Mouse (Mus musculus) hindbrain, embryonic 16.5 days (tissue): ENCODE measurements around the gene Lsm2. TPM values are rescaled to one million over a fixed set of nuclear protein-coding genes. Genes with fewer than 3 reads are reported as not detected.

Experiments used
- ATAC-seq: fragments of 200-750 bp; cut with Nextera tagmentation; 2 replicates; pipeline ENCODE4 v1.8.0; 2017; ENCODE audit warnings: moderate TSS enrichment, moderate library complexity
- H3K27ac ChIP-seq: fragments of 300-500 bp; sonication (generic); 2 replicates; pipeline ENCODE4 v1.5.1; 2014; ENCODE audit warnings: low read depth, mild to moderate bottlenecking, control low read depth, low read length, moderate library complexity
- H3K27me3 ChIP-seq: fragments of 300-500 bp; sonication (generic); replicated peaks from 2 replicates; pipeline ENCODE4 v1.6.1; 2014; ENCODE audit warnings: low read length; ENCODE audit not compliant: control insufficient read depth, insufficient read depth
- H3K36me3 ChIP-seq: fragments of 300-500 bp; sonication (generic); 2 replicates; pipeline ENCODE4 v1.6.1; 2014; ENCODE audit warnings: mild to moderate bottlenecking, low read length, moderate library complexity, mixed read lengths; ENCODE audit not compliant: control insufficient read depth, insufficient read depth
- H3K4me1 ChIP-seq: fragments of 300-500 bp; sonication (generic); 2 replicates; pipeline ENCODE4 v1.6.1; 2014; ENCODE audit warnings: low read depth, low read length; ENCODE audit not compliant: control insufficient read depth, insufficient read depth
- H3K4me2 ChIP-seq: fragments of 300-500 bp; sonication (generic); 2 replicates; pipeline ENCODE4 v1.6.1; 2014; ENCODE audit warnings: mild to moderate bottlenecking, low read length, control low read depth, moderate library complexity
- H3K4me3 ChIP-seq: fragments of 300-500 bp; sonication (generic); 2 replicates; pipeline ENCODE4 v1.5.1; 2014; ENCODE audit warnings: mild to moderate bottlenecking, low read length, control low read depth, moderate library complexity
- H3K9ac ChIP-seq: fragments of 300-500 bp; sonication (generic); 2 replicates; pipeline ENCODE4 v1.6.1; 2014; ENCODE audit warnings: low read depth, mild to moderate bottlenecking, control low read depth, low read length, moderate library complexity
- H3K9me3 ChIP-seq: fragments of 300-500 bp; sonication (generic); 2 replicates; pipeline ENCODE4 v1.6.1; 2014; ENCODE audit warnings: mild to moderate bottlenecking, low read length, moderate library complexity; ENCODE audit not compliant: control insufficient read depth
- WGBS: fragments of 180-500 bp; shearing (Covaris S2); extraction: QIAGEN DNeasy Blood & Tissue Kit; methylation state at CpG from one replicate; pipeline ENCODE4 v1.1.7; 2014; 5-methylcytosine and 5-hydroxymethylcytosine counted together
- polyA plus RNA-seq: library from polyadenylated mRNA; unstranded; fragments of >200 nt; fragmentation: Nextera tagmentation; extraction: Ambion mirVana; gene quantifications from 2 replicates; pipeline ENCODE4 v1.2.1, GENCODE M21; 2015

The Lsm2 gene
- polyA plus RNA-seq, 1 experiment from 2014 or later: 106 TPM

DNA sequence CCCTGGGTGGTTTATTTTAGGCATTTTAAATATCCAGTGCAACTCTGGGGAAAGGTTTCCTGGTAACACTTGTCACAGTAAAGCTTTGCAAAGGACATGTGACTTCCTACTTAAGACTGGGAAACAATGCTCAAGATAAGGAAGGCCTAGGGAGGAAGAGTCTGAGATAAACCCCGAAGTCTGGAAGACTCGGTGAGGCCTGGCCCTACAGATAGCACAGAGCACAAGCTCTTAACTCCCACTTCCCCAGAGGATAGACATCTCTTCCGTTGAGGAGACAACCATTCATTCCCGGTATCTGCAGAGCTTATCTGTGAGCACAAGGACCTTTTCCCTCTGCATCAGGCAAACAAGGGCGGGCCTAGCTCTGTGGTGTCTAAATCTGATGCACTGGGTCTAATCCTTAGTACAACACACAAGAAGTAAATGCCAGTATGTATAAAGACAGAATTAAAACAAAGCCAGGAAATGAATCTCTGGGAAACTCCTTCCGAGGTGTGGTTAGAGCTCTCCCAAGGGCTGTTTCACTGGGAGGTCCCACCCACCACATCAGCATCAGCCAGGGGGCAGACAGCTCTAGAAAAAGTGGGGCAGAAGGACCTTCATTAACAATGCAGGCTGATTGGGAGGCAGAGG is 40.3 kb downstream of the Lsm2 start:
- Histone ChIP-seq H3K4me1 (peaks cover 5% of the 10 kb centered on the region), H3K27ac (no peak overlapping the region), H3K4me3 (no peak overlapping the region), H3K9ac (no peak overlapping the region), H3K4me2 (no peak overlapping the region), H3K27me3 (no peaks in the 10 kb centered on the region), H3K9me3 (no peaks in the 10 kb centered on the region), H3K36me3 (0 out of 2 replicates have a peak, but pooled peaks cover 2% of the 10 kb centered on the region)
- ATAC-seq: no peak
- 66% methylated on average over 6 of the region's 6 CpGs for WGBS

DNA sequence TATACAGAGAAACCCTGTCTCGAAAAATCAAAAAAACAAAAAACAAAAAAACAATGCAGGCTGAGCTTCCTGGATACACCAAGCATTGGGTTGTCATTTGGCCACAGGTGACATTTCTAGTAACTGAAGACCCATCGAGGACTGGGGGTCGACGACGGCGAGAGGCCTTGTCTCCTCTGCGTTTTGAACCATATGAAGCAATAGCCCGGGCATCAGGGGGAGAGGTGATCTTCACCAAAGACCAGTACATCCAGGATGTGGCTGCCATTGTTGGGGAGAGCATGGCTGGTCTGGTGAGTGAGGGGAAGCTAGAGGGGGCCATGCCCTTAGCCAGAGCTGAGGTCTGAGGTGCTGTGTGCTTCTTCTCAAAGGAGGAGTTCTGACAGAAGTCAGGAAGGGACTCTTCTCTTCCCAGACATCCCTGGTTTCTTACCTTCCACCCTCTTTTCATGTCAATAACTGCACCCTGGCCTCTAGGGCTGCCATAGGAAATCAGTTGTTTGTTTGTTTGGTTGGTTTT is 40.9 kb downstream of the Lsm2 start:
- no peak overlapping the region for H3K27ac ChIP-seq
- H3K27me3 ChIP-seq: no peaks in the 10 kb centered on the region
- 95% methylated on average over 8 of the region's 8 CpGs for WGBS
- H3K9ac ChIP-seq: no peak overlapping the region
- H3K9me3 ChIP-seq: no peaks in the 10 kb centered on the region
- no peaks in the 10 kb centered on the region for H3K36me3 ChIP-seq
- no peak overlapping the region for H3K4me2 ChIP-seq
- peaks cover 9% of the 10 kb centered on the region for H3K4me1 ChIP-seq
- ATAC-seq: no peak
- no peak overlapping the region for H3K4me3 ChIP-seq

DNA sequence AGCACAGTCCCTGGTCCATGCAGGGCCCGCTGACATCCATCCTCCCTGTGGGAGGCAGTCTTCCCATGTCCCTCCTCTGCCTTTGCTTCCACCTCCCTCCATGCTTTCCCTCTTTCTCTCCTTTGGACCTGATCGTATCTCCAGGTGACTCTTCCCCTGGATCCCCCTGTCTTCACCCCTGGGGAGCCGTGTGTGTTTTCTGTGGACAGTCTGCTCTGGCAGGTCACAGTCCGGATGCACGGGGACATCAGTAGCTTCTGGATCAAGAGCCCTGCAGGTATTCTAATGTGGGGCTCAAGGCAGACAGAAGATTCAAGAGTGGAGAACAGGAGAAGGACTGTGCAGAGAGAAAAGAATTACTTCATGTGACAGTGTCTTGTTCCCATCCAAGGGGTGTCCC is 41.6 kb downstream of the Lsm2 start:
- Histone ChIP-seq H3K36me3 (no peaks in the 10 kb centered on the region), H3K4me2 (no peak overlapping the region), H3K4me1 (peaks cover 11% of the 10 kb centered on the region), H3K9me3 (no peaks in the 10 kb centered on the region), H3K9ac (no peak overlapping the region), H3K27ac (no peak overlapping the region), H3K4me3 (no peak overlapping the region), H3K27me3 (no peaks in the 10 kb centered on the region)
- 90% methylated on average over 5 of the region's 5 CpGs for WGBS
- ATAC-seq: no peak

DNA sequence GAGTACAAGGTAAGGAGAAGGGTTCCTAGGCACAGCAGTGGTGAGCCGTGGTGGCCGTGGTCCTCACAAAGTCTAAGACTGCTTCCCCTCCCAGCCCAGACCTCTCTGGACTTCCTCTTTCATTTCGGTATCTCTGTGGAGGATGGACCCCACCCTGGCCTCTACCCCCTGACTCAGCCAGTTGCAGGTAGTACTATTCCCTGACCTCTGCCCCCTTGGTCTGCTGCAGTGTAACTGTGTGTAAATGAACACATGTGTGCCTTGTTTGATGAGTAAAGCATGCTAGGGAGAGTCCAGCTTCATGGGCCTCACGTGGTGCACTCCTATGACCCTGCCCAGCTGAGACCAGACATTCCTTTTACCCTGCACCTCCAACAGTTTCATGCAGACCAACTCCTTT is 42.1 kb downstream of the Lsm2 start:
- no peak overlapping the region for H3K27ac ChIP-seq
- no peaks in the 10 kb centered on the region for H3K27me3 ChIP-seq
- ATAC-seq: no peak
- 80% methylated on average over 4 of the region's 4 CpGs for WGBS
- H3K36me3 ChIP-seq: no peaks in the 10 kb centered on the region
- no peaks in the 10 kb centered on the region for H3K9me3 ChIP-seq
- peaks cover 11% of the 10 kb centered on the region for H3K4me1 ChIP-seq
- no peak overlapping the region for H3K4me2 ChIP-seq
- no peak overlapping the region for H3K4me3 ChIP-seq
- H3K9ac ChIP-seq: no peak overlapping the region

DNA sequence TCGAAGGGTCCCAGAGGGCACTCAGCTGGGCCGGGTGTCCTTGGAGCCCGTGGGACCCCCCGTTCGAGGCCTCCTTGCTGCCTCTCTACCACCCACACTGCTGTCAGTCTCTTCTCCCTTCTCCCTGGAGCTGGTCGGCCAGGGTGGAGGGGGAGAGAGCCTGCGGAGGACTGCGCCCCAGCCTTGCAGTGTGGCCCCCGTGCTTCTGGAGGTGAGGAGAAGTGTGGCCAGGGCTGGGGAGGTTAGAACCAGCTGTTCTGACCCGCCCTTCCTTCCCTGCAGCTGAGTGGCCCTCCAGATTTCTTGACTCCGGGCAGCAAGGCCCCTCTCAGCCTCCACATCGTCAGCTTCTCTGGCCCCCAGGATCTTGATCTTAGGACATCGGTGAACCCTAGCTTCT is 42.6 kb downstream of the Lsm2 start:
- no peaks in the 10 kb centered on the region for H3K9me3 ChIP-seq
- no peaks in the 10 kb centered on the region for H3K36me3 ChIP-seq
- ATAC-seq: no peak
- no peak overlapping the region for H3K4me3 ChIP-seq
- no peak overlapping the region for H3K9ac ChIP-seq
- H3K27ac ChIP-seq: no peak overlapping the region
- no peak overlapping the region for H3K4me2 ChIP-seq
- peaks cover 11% of the 10 kb centered on the region for H3K4me1 ChIP-seq
- 75% methylated on average over 13 of the region's 13 CpGs for WGBS
- H3K27me3 ChIP-seq: no peaks in the 10 kb centered on the region

DNA sequence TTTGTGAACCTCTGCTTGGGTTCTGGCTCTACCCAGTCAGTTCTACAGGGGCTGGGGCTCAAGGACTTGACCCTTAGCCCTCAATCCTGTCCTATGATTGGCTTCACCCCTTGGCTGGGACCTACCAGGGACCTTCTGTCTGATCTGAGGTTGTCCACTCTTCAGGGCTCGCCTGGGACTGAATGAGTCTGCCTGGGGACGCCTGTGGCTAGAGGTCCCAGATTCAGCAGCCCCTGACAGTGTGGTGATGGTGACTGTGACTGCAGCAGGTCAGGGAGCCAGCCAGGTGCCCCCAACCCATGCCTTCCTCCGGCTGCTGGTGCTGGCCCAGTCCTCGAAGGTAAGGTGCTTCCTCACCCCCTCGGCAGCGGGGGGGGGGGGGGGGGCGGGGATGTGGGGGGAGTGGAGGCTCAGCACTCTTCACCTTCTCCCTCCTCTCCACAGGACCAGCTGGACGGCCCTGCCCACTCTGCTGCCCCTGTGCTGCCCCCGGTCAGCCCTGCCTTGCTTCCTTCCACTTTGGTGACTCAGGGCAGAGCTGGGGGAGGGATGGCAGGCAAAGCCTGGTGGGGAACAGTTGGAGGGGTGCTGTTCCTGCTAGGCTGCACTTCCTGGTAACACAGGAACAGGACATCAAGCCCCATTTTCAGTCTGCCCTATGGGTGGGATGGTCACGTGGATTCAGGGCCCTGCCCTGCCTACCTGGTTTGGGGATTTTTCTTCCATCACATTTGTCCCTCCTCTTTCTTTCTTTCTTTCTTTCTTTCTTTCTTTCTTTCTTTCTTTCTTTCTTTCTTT is 43.2 kb downstream of the Lsm2 start:
- ATAC-seq: no peak
- no peaks in the 10 kb centered on the region for H3K27me3 ChIP-seq
- 59% methylated on average over 7 of the region's 10 CpGs for WGBS

DNA sequence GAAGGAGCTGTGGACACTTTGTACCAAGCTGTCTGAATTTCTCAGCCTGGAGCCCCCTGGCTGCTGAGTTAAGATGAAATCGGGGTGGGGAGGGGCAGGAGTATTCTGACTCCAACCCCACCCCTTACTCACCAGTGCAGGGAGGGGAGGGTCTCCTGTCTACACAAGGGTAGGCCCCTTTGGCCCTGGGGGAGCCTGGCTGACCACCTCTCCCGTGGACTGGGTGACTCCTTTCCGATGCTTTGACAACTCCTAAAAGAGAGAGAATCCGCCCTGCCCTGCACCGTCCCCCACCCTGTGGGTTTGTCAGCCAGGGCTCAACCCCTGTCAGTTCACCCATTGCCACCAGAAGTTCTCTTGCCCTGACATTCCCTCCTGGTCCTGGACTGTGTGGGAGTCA is 44.5 kb downstream of the Lsm2 start:
- 73% methylated on average over 5 of the region's 5 CpGs for WGBS
- no peak overlapping the region for H3K9ac ChIP-seq
- peaks cover 15% of the 10 kb centered on the region for H3K4me1 ChIP-seq
- H3K36me3 ChIP-seq: no peaks in the 10 kb centered on the region
- no peak overlapping the region; the same call in 1 of the 2 replicates for H3K27ac ChIP-seq
- no peak for ATAC-seq
- no peak overlapping the region for H3K4me3 ChIP-seq
- no peak overlapping the region for H3K4me2 ChIP-seq
- H3K27me3 ChIP-seq: no peaks in the 10 kb centered on the region
- H3K9me3 ChIP-seq: no peaks in the 10 kb centered on the region

More for the DNA sequence above, 43.2 kb downstream of the Lsm2 start:
- H3K9ac ChIP-seq: no peak overlapping the region
- no peak overlapping the region for H3K27ac ChIP-seq
- no peaks in the 10 kb centered on the region for H3K36me3 ChIP-seq
- H3K4me3 ChIP-seq: no peak overlapping the region
- no peaks in the 10 kb centered on the region for H3K9me3 ChIP-seq
- H3K4me2 ChIP-seq: no peak overlapping the region
- H3K4me1 ChIP-seq: peaks cover 13% of the 10 kb centered on the region

DNA sequence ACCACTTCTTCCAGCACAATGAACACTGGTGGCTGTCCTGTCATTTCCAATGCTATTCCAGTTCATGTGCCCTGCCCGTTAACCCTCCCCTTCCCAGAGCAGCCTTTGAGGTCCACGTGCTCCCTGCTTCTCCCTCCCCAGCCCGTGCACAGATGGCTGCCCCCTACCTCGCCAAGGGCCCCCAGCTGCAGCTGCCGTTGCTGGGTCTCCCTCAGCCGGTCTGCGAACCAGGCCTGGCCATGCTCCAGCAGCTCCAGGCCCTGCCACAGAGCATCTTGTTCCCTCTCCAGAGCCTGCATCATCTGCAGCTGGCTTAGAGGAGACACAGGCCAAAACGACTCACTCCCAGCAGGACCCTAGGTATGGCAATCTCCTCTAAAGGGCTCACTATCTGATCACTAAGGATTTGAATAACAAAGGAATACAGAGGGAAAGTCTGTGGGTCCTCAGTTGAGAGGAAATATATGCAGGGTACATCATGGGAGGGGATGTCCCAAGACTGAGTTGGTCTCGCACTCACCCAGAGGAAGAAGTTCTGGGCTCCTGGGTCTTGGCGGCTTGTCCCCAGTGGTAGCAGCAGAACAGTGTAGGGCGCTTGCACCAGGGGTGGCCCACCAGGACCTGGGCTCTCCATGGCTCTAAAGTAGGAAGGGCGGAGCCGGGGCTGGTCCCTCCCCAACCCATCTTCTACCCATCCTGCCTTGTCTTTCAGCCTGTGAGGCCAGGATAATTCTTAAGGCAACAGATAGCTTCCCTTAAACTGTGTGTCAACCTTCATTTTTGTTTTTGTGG is 45.8 kb downstream of the Lsm2 start, which contains the start of gene Sapcd1:
TSS of gene Sapcd1 (minus strand) at position 740 of the 792 bp plus-strand sequence.
- no peaks in the 10 kb centered on the region for H3K36me3 ChIP-seq
- 33% methylated on average over 13 of the region's 13 CpGs for WGBS
- peak; percentile 67 for ATAC-seq
- peak within 1 kb of the TSS; percentile 59 for H3K27ac ChIP-seq
- H3K4me1 ChIP-seq: peaks cover 10% of the 10 kb centered on the region
- no peak within 1 kb of the TSS for H3K9ac ChIP-seq
- peak within 1 kb of the TSS; percentile 12 for H3K4me2 ChIP-seq
- no peaks in the 10 kb centered on the region for H3K27me3 ChIP-seq
- no peak within 1 kb of the TSS for H3K4me3 ChIP-seq
- no peaks in the 10 kb centered on the region for H3K9me3 ChIP-seq

DNA sequence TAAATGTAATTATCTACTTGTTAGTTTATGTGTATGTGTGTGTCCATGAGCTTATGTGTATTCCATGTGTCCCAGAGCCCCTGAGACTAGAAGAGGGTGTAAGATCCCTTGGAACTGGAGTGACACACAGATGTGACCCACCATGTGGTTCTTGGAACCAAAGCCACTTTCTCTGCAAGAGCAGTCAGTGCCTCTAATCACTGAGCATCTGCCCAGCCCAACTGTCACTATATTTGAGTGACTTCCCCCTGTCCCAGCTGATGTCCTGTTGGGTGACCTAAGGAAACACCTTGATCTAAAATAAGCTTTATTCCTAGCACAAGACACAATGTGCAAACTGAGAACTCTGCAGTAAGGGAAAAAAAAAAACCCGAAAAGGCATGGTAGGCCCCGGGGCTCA is 46.7 kb downstream of the Lsm2 start:
- Histone ChIP-seq H3K27ac (no peak overlapping the region), H3K4me3 (no peak overlapping the region), H3K9me3 (no peaks in the 10 kb centered on the region), H3K9ac (no peak overlapping the region), H3K4me2 (no peak overlapping the region), H3K27me3 (no peaks in the 10 kb centered on the region), H3K36me3 (no peaks in the 10 kb centered on the region), H3K4me1 (peaks cover 10% of the 10 kb centered on the region)
- WGBS: 94% methylated on average over 2 of the region's 2 CpGs
- no peak for ATAC-seq
